Mouse (Mus musculus) cerebellum, adult 2 months (tissue): ENCODE data around the gene Kifap3. TPM values are rescaled to one million over a fixed set of nuclear protein-coding genes. Genes with fewer than 3 reads are reported as not detected.

ENCODE experiments used
- DNase-seq, 2 experiments: peaks; one replicate each; pipeline ENCODE4 v3.0.0; 2021
- H3K27ac ChIP-seq: fragments of 200-500 bp; 2 replicates; pipeline ENCODE4 v1.5.1; 2012; ENCODE audit warnings: low read length, control low read depth, inconsistent platforms; ENCODE audit not compliant: insufficient read depth
- H3K27me3 ChIP-seq: fragments of 200-500 bp; 2 replicates; pipeline ENCODE4 v1.6.1; 2012; ENCODE audit warnings: inconsistent platforms, mild to moderate bottlenecking, low read length, moderate library complexity; ENCODE audit not compliant: control insufficient read depth, insufficient read depth
- H3K4me1 ChIP-seq: fragments of 200-500 bp; 2 replicates; pipeline ENCODE4 v1.6.1; 2011; ENCODE audit warnings: low read length; ENCODE audit not compliant: control insufficient read depth, insufficient read depth
- H3K4me3 ChIP-seq: fragments of 200-500 bp; replicated peaks from 2 replicates; pipeline ENCODE3; 2011; ENCODE audit warnings: mild to moderate bottlenecking, low read depth, low read length, control low read depth; ENCODE audit not compliant: insufficient read depth
- CTCF ChIP-seq: fragments of 200-500 bp; IDR thresholded peaks from 2 replicates; pipeline ENCODE4 v1.5.1; 2011; ENCODE audit warnings: low read depth, mild to moderate bottlenecking, control low read depth, low read length, moderate library complexity, borderline replicate concordance; ENCODE audit not compliant: insufficient read depth
- POLR2A ChIP-seq: fragments of 200-500 bp; IDR thresholded peaks from 2 replicates; pipeline ENCODE4 v1.6.1; 2011; ENCODE audit warnings: low read length, control low read depth, borderline replicate concordance; ENCODE audit not compliant: insufficient read depth
- WGBS: fragments of 180-500 bp; shearing (Covaris S2); methylation state at CpG from one replicate; pipeline ENCODE4 v1.1.7; 2018; 5-methylcytosine and 5-hydroxymethylcytosine counted together
- polyA plus RNA-seq: library from polyadenylated mRNA; depleted of rRNA; stranded (reverse); fragments of >200 nt; gene quantifications from 2 replicates; pipeline ENCODE4 v1.2.3, GENCODE M21; 2012

Gene Kifap3
- polyA plus RNA-seq, 1 experiment = 111 TPM

- Histone ChIP-seq H3K27ac (no peak overlapping the region), H3K4me3 (no peak overlapping the region), H3K4me1 (no peaks in the 10 kb centered on the region), H3K27me3 (no peaks in the 10 kb centered on the region)
- WGBS = 94% methylated on average over 2 of the region's 2 CpGs
- TF ChIP-seq CTCF (no peak), POLR2A (no peak)
- DNase-seq = no peak
Measured at GRCm38 (mm10) chr1:163899575-163899974, 120.2 kb downstream of the Kifap3 start.

GRCm38 (mm10) chr1:163900168-163900567 lies 120.8 kb downstream of the Kifap3 start:
- 84% methylated on average over 2 of the region's 2 CpGs for WGBS
- no peaks in the 10 kb centered on the region for H3K4me1 ChIP-seq
- TF ChIP-seq CTCF = no peak
- no peak for TF ChIP-seq POLR2A
- no peak overlapping the region for H3K27ac ChIP-seq
- no peak overlapping the region for H3K4me3 ChIP-seq
- no peak for DNase-seq
- H3K27me3 ChIP-seq = no peaks in the 10 kb centered on the region

- TF ChIP-seq POLR2A = no peak
- TF ChIP-seq CTCF = no peak
- no peaks in the 10 kb centered on the region for H3K4me1 ChIP-seq
- no peak overlapping the region for H3K4me3 ChIP-seq
- 96% methylated on average over 3 of the region's 3 CpGs for WGBS
- DNase-seq = no peak
- no peak overlapping the region for H3K27ac ChIP-seq
- no peaks in the 10 kb centered on the region for H3K27me3 ChIP-seq
Measured at GRCm38 (mm10) chr1:163903411-163903810, 124.0 kb downstream of the Kifap3 start.

GRCm38 (mm10) chr1:163907007-163907811 lies 127.8 kb downstream of the Kifap3 start:
- WGBS = 71% methylated on average over 4 of the region's 4 CpGs
- no peaks in the 10 kb centered on the region for H3K4me1 ChIP-seq
- no peaks in the 10 kb centered on the region for H3K27me3 ChIP-seq
- H3K27ac ChIP-seq = no peak overlapping the region
- TF ChIP-seq CTCF = no peak
- no peak for TF ChIP-seq POLR2A
- no peak overlapping the region for H3K4me3 ChIP-seq
- no peak for DNase-seq

GRCm38 (mm10) chr1:163908389-163908788 lies 129.0 kb downstream of the Kifap3 start:
- no peaks in the 10 kb centered on the region for H3K27me3 ChIP-seq
- H3K4me3 ChIP-seq = no peak overlapping the region
- WGBS = 84% methylated on average over 11 of the region's 11 CpGs
- no peaks in the 10 kb centered on the region for H3K4me1 ChIP-seq
- no peak for DNase-seq
- no peak overlapping the region for H3K27ac ChIP-seq
- no peak for TF ChIP-seq CTCF
- no peak for TF ChIP-seq POLR2A

GRCm38 (mm10) chr1:163910343-163910742 lies 131.0 kb downstream of the Kifap3 start:
- Histone ChIP-seq H3K27me3 (no peaks in the 10 kb centered on the region), H3K4me1 (no peaks in the 10 kb centered on the region), H3K4me3 (no peak overlapping the region), H3K27ac (no peak overlapping the region)
- DNase-seq = peak in 1 of 2 experiments; percentile 17
- whole genome bisulfite sequencing = 4% methylated on average over 2 of the region's 2 CpGs
- TF ChIP-seq CTCF (peak; percentile 30; the same call in 1 of the 2 replicates), POLR2A (no peak)

- H3K4me3 ChIP-seq = no peak overlapping the region
- no peak overlapping the region for H3K27ac ChIP-seq
- no peaks in the 10 kb centered on the region for H3K27me3 ChIP-seq
- H3K4me1 ChIP-seq = no peaks in the 10 kb centered on the region
- no peak for TF ChIP-seq CTCF
- TF ChIP-seq POLR2A = no peak
- 90% methylated on average over 9 of the region's 9 CpGs for WGBS
- DNase-seq = no peak
Measured at GRCm38 (mm10) chr1:163910785-163911184, 131.4 kb downstream of the Kifap3 start.

GRCm38 (mm10) chr1:163911981-163912380 lies 132.6 kb downstream of the Kifap3 start:
- no peaks in the 10 kb centered on the region for H3K4me1 ChIP-seq
- DNase-seq = no peak
- 91% methylated on average over 11 of the region's 11 CpGs for WGBS
- no peak for TF ChIP-seq POLR2A
- no peak for TF ChIP-seq CTCF
- H3K4me3 ChIP-seq = no peak overlapping the region
- H3K27me3 ChIP-seq = no peaks in the 10 kb centered on the region
- H3K27ac ChIP-seq = no peak overlapping the region
